Mouse (Mus musculus) testis, adult 2 months (tissue): ENCODE data around the gene Cyp2d9.
"Not testable (repeated sequence)": the region's sequence is repeated elsewhere in the genome, so short reads cannot be mapped to it uniquely, and the experiment has no call there.

Experiments used
- CTCF ChIP-seq: fragments of 200-500 bp; IDR thresholded peaks from 2 replicates; pipeline ENCODE4 v1.5.1; 2012; ENCODE audit warnings: low read depth, mild to moderate bottlenecking, inconsistent platforms, low read length, moderate library complexity; ENCODE audit not compliant: control insufficient read depth, insufficient read depth, insufficient replicate concordance
- POLR2A ChIP-seq: fragments of 200-500 bp; IDR thresholded peaks from 2 replicates; pipeline ENCODE4 v1.6.1; 2012; ENCODE audit warnings: low read depth, mild to moderate bottlenecking, inconsistent platforms, low read length, moderate library complexity; ENCODE audit not compliant: control insufficient read depth

DNA sequence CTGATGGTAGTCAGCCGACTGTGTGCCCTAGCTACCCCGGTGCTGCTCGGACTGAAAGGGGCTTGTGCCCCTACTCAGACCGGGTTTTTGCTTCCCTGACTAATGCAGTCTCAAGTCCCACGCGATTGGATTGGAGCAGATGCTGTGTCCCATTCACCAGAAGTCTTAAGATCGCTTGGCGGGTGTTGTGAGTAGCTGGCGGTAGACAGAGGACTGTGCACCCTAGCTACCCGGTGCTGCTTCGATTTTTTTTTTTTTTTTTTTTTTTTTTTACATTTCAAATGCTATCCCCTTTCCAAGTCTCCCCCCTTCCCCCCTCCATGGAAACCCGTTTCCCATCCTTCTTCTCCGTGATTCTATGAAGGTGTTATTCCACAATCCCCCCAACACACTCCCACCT is 61.0 kb downstream of the Cyp2d9 start:
- TF ChIP-seq POLR2A, CTCF: not testable (repeated sequence)
